Mouse (Mus musculus) MEL (cell line): ENCODE measurements at regions not wholly inside any gene's neighbourhood (a gene's known extent, or its start where the extent isn't known, plus 50 kb on each side); places are given as distances from the start of the nearest gene placed in this dataset.

ENCODE experiments used
- CHD1 ChIP-seq: IDR thresholded peaks from 2 replicates; pipeline ENCODE4 v1.6.1; 2012; ENCODE audit warnings: low read depth, mild to moderate bottlenecking, inconsistent platforms, low read length, improper control_type of control experiment
- CHD2 ChIP-seq: IDR thresholded peaks from 2 replicates; pipeline ENCODE4 v1.6.1; 2011; ENCODE audit warnings: low read length, improper control_type of control experiment
- CTCF ChIP-seq, 3 experiments: IDR thresholded peaks in 2 of 3; conservative IDR thresholded peaks in 1 of 3; 2 replicates each; pipeline ENCODE4 v1.5.1; 2011 to 2012; ENCODE audit warnings: low read length in 3 of 3, low read depth in 2 of 3, mild to moderate bottlenecking in 2 of 3, improper control_type of control experiment in 1 of 3, inconsistent platforms in 1 of 3, mixed read lengths in 1 of 3, moderate library complexity in 1 of 3; ENCODE audit not compliant: control insufficient read depth in 1 of 3, insufficient read depth in 1 of 3, poor library complexity in 1 of 3, severe bottlenecking in 1 of 3
- EP300 ChIP-seq, 2 experiments: IDR thresholded peaks; 2 replicates each; pipeline ENCODE4 v1.6.1; 2011; ENCODE audit warnings: improper control_type of control experiment in 2 of 2, low read length in 2 of 2, low read depth in 1 of 2, mild to moderate bottlenecking in 1 of 2
- MAZ ChIP-seq: IDR thresholded peaks from 2 replicates; pipeline ENCODE4 v1.6.1; 2012; ENCODE audit warnings: low read depth, mild to moderate bottlenecking, inconsistent platforms, low read length, improper control_type of control experiment
- POLR2A ChIP-seq, 2 experiments: IDR thresholded peaks; 2 replicates each; pipeline ENCODE4 v1.6.1; 2011 to 2012; ENCODE audit warnings: low read length in 2 of 2, mild to moderate bottlenecking in 2 of 2, control low read depth in 1 of 2, improper control_type of control experiment in 1 of 2, low read depth in 1 of 2, moderate library complexity in 1 of 2; ENCODE audit not compliant: control insufficient read depth in 1 of 2, insufficient read depth in 1 of 2, poor library complexity in 1 of 2
- SMC3 ChIP-seq: IDR thresholded peaks from 2 replicates; pipeline ENCODE4 v1.6.1; 2011; ENCODE audit warnings: low read depth, low read length, improper control_type of control experiment
- TCF12 ChIP-seq: IDR thresholded peaks from 2 replicates; pipeline ENCODE4 v1.6.1; 2014; ENCODE audit warnings: low read depth, mild to moderate bottlenecking, inconsistent platforms, low read length, improper control_type of control experiment, moderate library complexity
- USF1 ChIP-seq: IDR thresholded peaks from 2 replicates; pipeline ENCODE4 v1.6.1; 2014; ENCODE audit warnings: low read depth, mild to moderate bottlenecking, inconsistent platforms, low read length, improper control_type of control experiment, moderate library complexity
- ZC3H11A ChIP-seq: IDR thresholded peaks from 2 replicates; pipeline ENCODE4 v1.6.1; 2012; ENCODE audit warnings: low read depth, mild to moderate bottlenecking, inconsistent platforms, low read length, improper control_type of control experiment

DNA sequence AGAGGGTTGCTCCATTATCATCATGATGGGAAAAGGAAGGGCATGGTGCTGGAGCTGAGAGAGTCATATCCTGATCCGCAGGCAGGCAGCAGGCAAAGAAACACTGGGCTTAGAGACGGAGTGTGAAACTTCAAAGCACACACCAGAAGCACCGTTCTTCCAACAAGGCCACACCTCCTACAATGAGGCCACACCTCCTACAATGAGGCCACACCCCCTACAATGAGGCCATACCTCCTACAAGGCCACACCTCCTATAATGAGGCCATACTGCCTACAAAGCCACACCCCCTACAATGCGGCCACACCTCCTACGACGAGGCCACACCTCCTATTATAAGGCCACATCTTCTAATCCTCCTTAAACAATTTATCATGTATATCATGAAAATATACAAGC, 52.2 kb upstream of the Ccn1 start:
- no peak for TF ChIP-seq CTCF (IDR thresholded peaks at IDR 0.05 in 2 of 3, conservative IDR thresholded peaks at IDR 0.05 in 1 of 3; ENCODE audit: control insufficient read depth in 1 of 3, insufficient read depth in 1 of 3, low read depth in 2 of 3, low read length in 3 of 3, poor library complexity in 1 of 3, severe bottlenecking in 1 of 3)
- no peak for TF ChIP-seq USF1
- no peak for TF ChIP-seq TCF12
- TF ChIP-seq CHD2, result no peak
- no peak for TF ChIP-seq SMC3
- TF ChIP-seq ZC3H11A, result no peak
- no peak for TF ChIP-seq POLR2A (IDR thresholded peaks at IDR 0.05; ENCODE audit: control insufficient read depth in 1 of 2, insufficient read depth in 1 of 2, low read depth in 1 of 2, low read length in 2 of 2, poor library complexity in 1 of 2)
- no peak for TF ChIP-seq MAZ
- TF ChIP-seq CHD1, result no peak
- TF ChIP-seq EP300 (IDR thresholded peaks at IDR 0.05; ENCODE audit: low read depth in 1 of 2, low read length in 2 of 2), result no peak
